Mouse (Mus musculus): ENCODE data around the gene Stx8. TPM values are rescaled to one million over a fixed set of nuclear protein-coding genes. Genes with fewer than 3 reads are reported as not detected.
A peak's percentile ranks its signal among the peaks of the same experiment; 100 is the strongest.

Gene Stx8
- polyA plus RNA-seq, 2 experiments = 23.3 to 65.3 TPM

GRCm38 (mm10) chr11:68135350-68135749, 169.4 kb downstream of the Stx8 start:
- Histone ChIP-seq H3K27ac (replicated peaks; ENCODE audit: low read depth, low read length) (no peak overlapping the region), H3K4me2 (replicated peaks; ENCODE audit: low read depth, low read length, severe bottlenecking) (no peak overlapping the region), H3K36me3 (ENCODE audit: control insufficient read depth, insufficient read depth, low read length) (no peaks in the 10 kb centered on the region), H3K4me3 (replicated peaks; ENCODE audit: low read length) (no peak overlapping the region), H3K9me3 (ENCODE audit: control insufficient read depth, low read length) (no peaks in the 10 kb centered on the region), H3K9ac (ENCODE audit: low read depth, low read length, severe bottlenecking) (no peak overlapping the region), H3K4me1 (ENCODE audit: control insufficient read depth, insufficient read depth, low read length) (peaks cover 4% of the 10 kb centered on the region; the same call in 1 of the 2 replicates), H3K27me3 (ENCODE audit: control insufficient read depth, insufficient read depth, low read length) (no peaks in the 10 kb centered on the region)
- DNase-seq (ENCODE audit: low spot score) = no peak
- WGBS = 6% methylated on average over 9 of the region's 9 CpGs
- TF ChIP-seq POLR2A (IDR thresholded peaks at IDR 0.05; ENCODE audit: borderline replicate concordance, extremely low read depth, insufficient read depth, insufficient read length) = no peak
- peak; percentile 47; the same call in 1 of the 2 replicates for ATAC-seq (ENCODE audit: low FRiP score, low read depth)

GRCm38 (mm10) chr11:68136687-68137086, 170.7 kb downstream of the Stx8 start:
- Histone ChIP-seq H3K27ac (replicated peaks; ENCODE audit: low read depth, low read length) (no peak overlapping the region), H3K4me1 (ENCODE audit: control insufficient read depth, insufficient read depth, low read length) (peaks cover 4% of the 10 kb centered on the region; the same call in 1 of the 2 replicates), H3K27me3 (ENCODE audit: control insufficient read depth, insufficient read depth, low read length) (no peaks in the 10 kb centered on the region), H3K4me3 (replicated peaks; ENCODE audit: low read length) (no peak overlapping the region), H3K9me3 (ENCODE audit: control insufficient read depth, low read length) (no peaks in the 10 kb centered on the region), H3K9ac (ENCODE audit: low read depth, low read length, severe bottlenecking) (no peak overlapping the region), H3K36me3 (ENCODE audit: control insufficient read depth, insufficient read depth, low read length) (no peaks in the 10 kb centered on the region), H3K4me2 (replicated peaks; ENCODE audit: low read depth, low read length, severe bottlenecking) (no peak overlapping the region)
- WGBS = 61% methylated on average over 8 of the region's 8 CpGs
- TF ChIP-seq POLR2A (IDR thresholded peaks at IDR 0.05; ENCODE audit: borderline replicate concordance, extremely low read depth, insufficient read depth, insufficient read length) = no peak
- ATAC-seq (ENCODE audit: low FRiP score, low read depth) (no peak), DNase-seq (ENCODE audit: low spot score) (peak; percentile 12)

GRCm38 (mm10) chr11:68142296-68142695, 176.3 kb downstream of the Stx8 start:
- DNase-seq (ENCODE audit: low spot score) (no peak), ATAC-seq (ENCODE audit: low FRiP score, low read depth) (no peak)
- Histone ChIP-seq H3K27ac (replicated peaks; ENCODE audit: low read depth, low read length) (no peak overlapping the region), H3K27me3 (ENCODE audit: control insufficient read depth, insufficient read depth, low read length) (no peaks in the 10 kb centered on the region), H3K4me2 (replicated peaks; ENCODE audit: low read depth, low read length, severe bottlenecking) (no peak overlapping the region), H3K4me3 (replicated peaks; ENCODE audit: low read length) (no peak overlapping the region), H3K4me1 (ENCODE audit: control insufficient read depth, insufficient read depth, low read length) (peaks cover 36% of the 10 kb centered on the region), H3K36me3 (ENCODE audit: control insufficient read depth, insufficient read depth, low read length) (no peaks in the 10 kb centered on the region), H3K9me3 (ENCODE audit: control insufficient read depth, low read length) (no peaks in the 10 kb centered on the region), H3K9ac (ENCODE audit: low read depth, low read length, severe bottlenecking) (no peak overlapping the region)
- no peak for TF ChIP-seq POLR2A (IDR thresholded peaks at IDR 0.05; ENCODE audit: borderline replicate concordance, extremely low read depth, insufficient read depth, insufficient read length)
- WGBS = 29% methylated on average over 8 of the region's 8 CpGs

GRCm38 (mm10) chr11:68144235-68145065, 178.5 kb downstream of the Stx8 start:
- no peak for DNase-seq (ENCODE audit: low spot score)
- no peak overlapping the region for H3K4me3 ChIP-seq (replicated peaks; ENCODE audit: low read length)
- no peak for ATAC-seq (ENCODE audit: low FRiP score, low read depth)
- no peak overlapping the region for H3K27ac ChIP-seq (replicated peaks; ENCODE audit: low read depth, low read length)
- H3K9me3 ChIP-seq (ENCODE audit: control insufficient read depth, low read length) = no peaks in the 10 kb centered on the region
- TF ChIP-seq POLR2A (IDR thresholded peaks at IDR 0.05; ENCODE audit: borderline replicate concordance, extremely low read depth, insufficient read depth, insufficient read length) = no peak
- H3K36me3 ChIP-seq (ENCODE audit: control insufficient read depth, insufficient read depth, low read length) = no peaks in the 10 kb centered on the region
- WGBS = 45% methylated on average over 13 of the region's 13 CpGs
- H3K27me3 ChIP-seq (ENCODE audit: control insufficient read depth, insufficient read depth, low read length) = no peaks in the 10 kb centered on the region; the same call in 1 of the 2 replicates
- H3K4me2 ChIP-seq (replicated peaks; ENCODE audit: low read depth, low read length, severe bottlenecking) = no peak overlapping the region
- no peak overlapping the region for H3K9ac ChIP-seq (ENCODE audit: low read depth, low read length, severe bottlenecking)
- H3K4me1 ChIP-seq (ENCODE audit: control insufficient read depth, insufficient read depth, low read length) = peaks cover 36% of the 10 kb centered on the region

GRCm38 (mm10) chr11:68145066-68145585, 179.1 kb downstream of the Stx8 start:
- no peaks in the 10 kb centered on the region for H3K9me3 ChIP-seq (ENCODE audit: control insufficient read depth, low read length)
- H3K4me1 ChIP-seq (ENCODE audit: control insufficient read depth, insufficient read depth, low read length) = peaks cover 36% of the 10 kb centered on the region
- H3K4me2 ChIP-seq (replicated peaks; ENCODE audit: low read depth, low read length, severe bottlenecking) = 0 out of 2 replicates have a peak overlapping the region, but pooled peaks have one; percentile 3
- H3K27ac ChIP-seq (replicated peaks; ENCODE audit: low read depth, low read length) = no peak overlapping the region; the same call in 1 of the 2 replicates
- no peaks in the 10 kb centered on the region for H3K36me3 ChIP-seq (ENCODE audit: control insufficient read depth, insufficient read depth, low read length)
- no peaks in the 10 kb centered on the region; the same call in 1 of the 2 replicates for H3K27me3 ChIP-seq (ENCODE audit: control insufficient read depth, insufficient read depth, low read length)
- peak; percentile 17 for DNase-seq (ENCODE audit: low spot score)
- ATAC-seq (ENCODE audit: low FRiP score, low read depth) = no peak
- no peak for TF ChIP-seq POLR2A (IDR thresholded peaks at IDR 0.05; ENCODE audit: borderline replicate concordance, extremely low read depth, insufficient read depth, insufficient read length)
- H3K9ac ChIP-seq (ENCODE audit: low read depth, low read length, severe bottlenecking) = no peak overlapping the region
- 20% methylated on average over 13 of the region's 13 CpGs for WGBS
- H3K4me3 ChIP-seq (replicated peaks; ENCODE audit: low read length) = no peak overlapping the region
